Mouse (Mus musculus) bone marrow, adult 2 months (tissue): Measurements from ENCODE around the gene Foxm1.

ENCODE experiments used
- CTCF ChIP-seq: fragments of 200-500 bp; IDR thresholded peaks from 2 replicates; pipeline ENCODE4 v1.5.1; 2011; ENCODE audit warnings: low read length, control low read depth; ENCODE audit not compliant: control insufficient read depth, insufficient read depth
- POLR2A ChIP-seq: fragments of 200-500 bp; IDR thresholded peaks from 2 replicates; pipeline ENCODE4 v1.6.1; 2011; ENCODE audit warnings: low read depth, mild to moderate bottlenecking, control low read depth, low read length, borderline replicate concordance; ENCODE audit not compliant: control insufficient read depth

DNA sequence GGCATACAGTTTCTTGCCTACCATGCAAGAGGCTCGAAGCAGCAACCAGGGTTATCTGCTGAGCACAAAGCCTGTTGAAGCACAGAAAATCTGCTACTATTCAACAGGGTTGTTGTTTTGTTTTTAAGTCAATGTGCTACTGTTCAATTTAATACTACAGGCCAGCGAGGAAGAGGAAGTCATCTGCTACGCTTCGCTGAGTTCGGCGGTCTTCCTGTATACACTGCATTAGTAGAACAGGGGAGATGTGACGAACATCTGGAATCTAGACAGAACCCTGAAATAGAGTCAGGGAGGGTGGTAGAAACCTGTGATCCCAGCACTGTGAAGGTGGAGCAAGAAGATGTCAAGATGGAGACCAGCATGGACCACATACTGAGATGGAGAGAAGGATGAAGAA, 21.0 kb downstream of the Foxm1 start:
- TF ChIP-seq POLR2A (no peak), CTCF (no peak)
